Mouse (Mus musculus) CD4-positive naive resting alpha-beta T cell, adult 76 days (primary cell): ENCODE measurements around the gene Ghitm. TPM values are rescaled to one million over a fixed set of nuclear protein-coding genes. Genes with fewer than 3 reads are reported as not detected.

Experiments used
- total RNA-seq: library from RNA; stranded (reverse); gene quantifications from one replicate; pipeline ENCODE4 v1.2.4, GENCODE M21; 2023

Ghitm gene
- total RNA-seq, result 185 TPM

GRCm38 (mm10) chr14:37135127-37135593, at the start of gene Ghitm:
Ghitm (minus strand) TSS chr14:37135272.

GRCm38 (mm10) chr14:37113922-37114321, 21.1 kb downstream of the Ghitm start, which contains the start of gene 2610528A11Rik:
2610528A11Rik (minus strand) TSS chr14:37114022.

GRCm38 (mm10) chr14:37097956-37098530, 37.0 kb downstream of the Ghitm start, which contains the start of gene Cdhr1:
Cdhr1 (minus strand) TSS chr14:37098347.

Other genes with a start within 250 kb of the Ghitm start
- 37.9 TPM for gene Ccser2, start 166.5 kb downstream of the Ghitm start, total RNA-seq
- gene Rgr, start 86.3 kb downstream of the Ghitm start, total RNA-seq, result not detected
- not detected for gene Lrit1, start 80.4 kb downstream of the Ghitm start, total RNA-seq
- not detected for gene Lrit2, start 67.3 kb downstream of the Ghitm start, total RNA-seq
- gene Cdhr1, start 36.9 kb downstream of the Ghitm start, total RNA-seq, result not detected
- not detected for gene 2610528A11Rik, start 21.2 kb downstream of the Ghitm start, total RNA-seq